In the genomic region with DNA sequence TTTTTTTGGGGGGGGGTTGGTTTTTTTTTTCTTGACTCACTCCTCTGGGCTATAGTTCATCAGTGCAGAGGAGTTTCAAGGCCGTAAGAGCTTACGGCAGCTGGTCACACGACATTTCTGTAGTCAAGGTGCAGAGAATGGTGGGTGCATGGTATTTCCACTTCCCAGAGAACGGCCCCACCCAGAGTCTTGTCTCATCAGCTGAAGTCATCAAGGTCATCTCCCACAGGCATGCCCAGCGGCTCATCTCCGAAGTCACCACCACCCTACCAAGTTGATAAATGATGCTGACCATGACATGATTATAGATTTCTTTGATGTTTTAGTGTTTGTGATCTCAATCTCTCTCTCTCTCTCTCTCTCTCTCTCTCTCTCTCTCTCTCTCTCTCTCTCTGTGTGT, we compare ENCODE assay signal across 23 mouse cellular contexts. TPM values are rescaled to one million over a fixed set of nuclear protein-coding genes. Genes with fewer than 3 reads are reported as not detected.
A peak's percentile ranks its signal among the peaks of the same experiment; 100 is the strongest.
DNase-seq lines count a peak whose midpoint lies in the region; ATAC-seq lines count a peak whose summit lies in the region.
"Had no signal": no experiment of that assay in that cellular context is flagged by ENCODE, and none has a peak within 500 bp of the region (broad histone marks: within the 10 kb centered on the region; RNA-seq: fewer than 3 reads in every experiment).

No protein-coding gene starts in this region.

- ATAC-seq in kidney, embryonic 14.5 days (ENCODE audit: low FRiP score, low TSS enrichment) = no peak
- no peak for ATAC-seq in frontal cortex, adult (ENCODE audit: low TSS enrichment)
- ATAC-seq: forebrain, embryonic 14.5 days; forebrain, embryonic 16.5 days had no signal

- H3K4me1 ChIP-seq in kidney, embryonic 14.5 days (ENCODE audit: control insufficient read depth, insufficient read depth, low read length) = no peaks in the 10 kb centered on the region
- H3K4me1 ChIP-seq: embryonic facial prominence, embryonic 13.5 days; embryonic facial prominence, embryonic 15.5 days; forebrain, embryonic 10.5 days; forebrain, embryonic 12.5 days had no signal

- H3K4me3 ChIP-seq in kidney, embryonic 14.5 days (ENCODE audit: low read length) = no peak overlapping the region
- H3K4me3 ChIP-seq: embryonic facial prominence, embryonic 13.5 days; embryonic facial prominence, embryonic 15.5 days; erythroblast, embryonic 14.5 days; forebrain, embryonic 10.5 days; forebrain, embryonic 12.5 days had no signal

- no peaks in the 10 kb centered on the region for H3K9me3 ChIP-seq in kidney, embryonic 14.5 days (ENCODE audit: control insufficient read depth, low read length)
- H3K9me3 ChIP-seq: embryonic facial prominence, embryonic 13.5 days; embryonic facial prominence, embryonic 15.5 days; forebrain, embryonic 10.5 days; forebrain, embryonic 12.5 days had no signal

- no peak overlapping the region for H3K9ac ChIP-seq in kidney, embryonic 14.5 days (ENCODE audit: low read depth, low read length)
- H3K9ac ChIP-seq: embryonic facial prominence, embryonic 13.5 days; embryonic facial prominence, embryonic 15.5 days; forebrain, embryonic 12.5 days had no signal

- H3K27ac ChIP-seq in kidney, embryonic 14.5 days (ENCODE audit: low read depth, low read length) = no peak overlapping the region
- H3K27ac ChIP-seq: embryonic facial prominence, embryonic 13.5 days; embryonic facial prominence, embryonic 15.5 days; forebrain, embryonic 10.5 days; forebrain, embryonic 12.5 days had no signal

- DNase-seq in adrenal gland, adult 2 months = peak; percentile 46
- DNase-seq in adrenal gland, adult 8-10 months = peak; percentile 45
- peak; percentile 37 for DNase-seq in adrenal gland, postnatal 14 days
- DNase-seq in adrenal gland, postnatal 36 days = peak; percentile 33 to 51
- DNase-seq in thymus, postnatal 25 days = no peak
- DNase-seq: cerebellum, adult 11 months; cerebellum, adult 18-20 months; cerebellum, adult 8-10 months; cerebellum, adult 9-11 months; cerebellum, postnatal 14 days; cerebellum, postnatal 36 days; embryo, embryonic 11 days had no signal

- H3K4me2 ChIP-seq in kidney, embryonic 14.5 days (replicated peaks; ENCODE audit: low read depth, low read length) = no peak overlapping the region
- H3K4me2 ChIP-seq: embryonic facial prominence, embryonic 13.5 days; embryonic facial prominence, embryonic 15.5 days; forebrain, embryonic 12.5 days had no signal

- 77% methylated on average over 6 of the region's 6 CpGs for WGBS in kidney, embryonic 14.5 days

- no peaks in the 10 kb centered on the region for H3K36me3 ChIP-seq in kidney, embryonic 14.5 days (ENCODE audit: control insufficient read depth, insufficient read depth, low read length)
- H3K36me3 ChIP-seq: embryonic facial prominence, embryonic 13.5 days; embryonic facial prominence, embryonic 15.5 days; forebrain, embryonic 10.5 days; forebrain, embryonic 12.5 days had no signal

- H3K27me3 ChIP-seq in kidney, embryonic 14.5 days (ENCODE audit: control insufficient read depth, insufficient read depth, low read length) = no peaks in the 10 kb centered on the region
- H3K27me3 ChIP-seq: embryonic facial prominence, embryonic 13.5 days; embryonic facial prominence, embryonic 15.5 days; forebrain, embryonic 12.5 days had no signal

RNA-seq across cellular contexts. Expression of a gene that starts 20.0 kb away (rescaled TPM):
- 1 to 10 TPM; 4.1 to 5.6 TPM for total RNA-seq in adrenal gland, adult 2 months (2021)
- polyA plus RNA-seq in adrenal gland, adult 2 months (2012; rRNA removed) = 0.77 and 0.96 TPM in 2 replicates
- total RNA-seq in adrenal gland, adult 8-10 months (2022) = 1 to 10 TPM; 6.0 to 8.2 (median 7.2) TPM
- total RNA-seq in adrenal gland, postnatal 14 days (2021) = 5.8 and 6.2 TPM in 2 replicates
- total RNA-seq in adrenal gland, postnatal 36 days (2021) = 1 to 10 TPM; 4.0 TPM
- 1.7 and 2.0 TPM in 2 replicates for polyA plus RNA-seq in kidney, embryonic 14.5 days (2014; fragmentation: Nextera tagmentation; extraction: Ambion mirVana)
- total RNA-seq: common myeloid progenitor, adult 5-6 weeks; MEL had no signal
- polyA plus RNA-seq: erythroblast, embryonic 14.5 days had no signal
